Mouse (Mus musculus): ENCODE data around the gene Map3k11. TPM values are rescaled to one million over a fixed set of nuclear protein-coding genes. Genes with fewer than 3 reads are reported as not detected.

Gene Map3k11
- polyA plus RNA-seq, 1 experiment from 2014 or later = 37.8 TPM

DNA sequence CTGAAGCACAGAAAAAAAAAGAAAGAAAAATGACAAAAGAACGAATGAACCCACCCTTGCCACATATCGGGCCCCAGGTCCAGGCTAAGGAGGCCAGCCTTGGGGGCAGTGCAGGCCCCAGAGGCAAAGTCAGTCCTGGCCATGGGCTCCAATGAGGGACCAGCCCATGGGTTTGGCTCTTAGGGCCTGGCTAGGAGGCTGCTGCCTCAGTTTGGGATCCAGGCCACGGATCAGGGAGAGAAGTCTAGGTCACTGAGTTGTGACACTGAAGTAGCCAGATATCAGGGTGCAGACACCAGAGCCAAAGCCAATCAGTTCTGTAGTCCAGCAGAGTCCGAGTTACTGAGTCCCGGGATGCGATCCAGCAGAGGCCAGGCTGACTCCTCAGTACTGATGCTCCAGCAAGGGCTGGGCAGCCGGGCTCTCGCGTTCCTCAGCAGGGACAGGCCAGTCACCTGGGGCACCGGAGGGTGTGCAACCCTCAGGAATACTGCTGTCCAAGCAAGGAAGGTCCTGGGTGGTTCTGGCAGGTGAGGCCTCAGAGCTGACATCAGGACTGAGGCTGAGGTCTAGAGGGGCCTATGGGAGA, 23.8 kb upstream of the Map3k11 start:
- H3K27ac ChIP-seq (ENCODE audit: low read length) = no peak overlapping the region
- no peaks in the 10 kb centered on the region for H3K27me3 ChIP-seq (ENCODE audit: control insufficient read depth, insufficient read depth, low read depth, low read length)
- WGBS = 90% methylated on average over 10 of the region's 10 CpGs
- H3K4me3 ChIP-seq (ENCODE audit: low read length) = no peak overlapping the region
- H3K9ac ChIP-seq (ENCODE audit: low read length) = no peak overlapping the region
- no peak overlapping the region for H3K4me2 ChIP-seq (ENCODE audit: low read depth, low read length)
- ATAC-seq (ENCODE audit: low read depth) = no peak
- H3K36me3 ChIP-seq (ENCODE audit: control insufficient read depth, insufficient read depth, low read length) = peaks cover 24% of the 10 kb centered on the region
- no peaks in the 10 kb centered on the region for H3K9me3 ChIP-seq (ENCODE audit: control insufficient read depth, low read length)
- peaks cover 14% of the 10 kb centered on the region for H3K4me1 ChIP-seq (replicated peaks; ENCODE audit: control insufficient read depth, insufficient read depth, low read length)

DNA sequence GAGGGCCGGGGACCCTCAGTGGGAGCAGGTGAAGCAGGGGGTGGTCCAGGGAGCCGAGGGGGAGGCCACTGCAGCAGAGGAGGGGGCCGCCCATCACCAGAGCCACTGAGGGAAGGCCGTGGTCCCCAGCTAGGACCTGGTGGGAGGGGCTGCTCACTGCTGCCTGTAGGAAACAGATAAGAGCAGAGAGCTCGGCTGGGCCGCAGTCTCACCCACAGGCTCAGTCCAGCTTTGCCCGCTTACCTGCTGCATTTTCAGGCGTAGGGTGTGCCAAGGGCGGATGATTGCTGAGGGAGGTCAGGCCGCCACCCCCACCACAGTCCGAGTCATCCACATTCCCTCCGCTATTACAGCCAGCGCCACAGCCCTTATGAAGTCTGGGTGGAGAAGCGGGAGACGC, 23.1 kb upstream of the Map3k11 start:
- Histone ChIP-seq H3K27me3 (ENCODE audit: control insufficient read depth, insufficient read depth, low read depth, low read length) (no peaks in the 10 kb centered on the region), H3K9me3 (ENCODE audit: control insufficient read depth, low read length) (no peaks in the 10 kb centered on the region), H3K4me2 (ENCODE audit: low read depth, low read length) (no peak overlapping the region), H3K4me3 (ENCODE audit: low read length) (no peak overlapping the region), H3K27ac (ENCODE audit: low read length) (no peak overlapping the region), H3K9ac (ENCODE audit: low read length) (no peak overlapping the region), H3K36me3 (ENCODE audit: control insufficient read depth, insufficient read depth, low read length) (peaks cover 24% of the 10 kb centered on the region), H3K4me1 (replicated peaks; ENCODE audit: control insufficient read depth, insufficient read depth, low read length) (peaks cover 14% of the 10 kb centered on the region)
- 80% methylated on average over 15 of the region's 15 CpGs for WGBS
- no peak for ATAC-seq (ENCODE audit: low read depth)

DNA sequence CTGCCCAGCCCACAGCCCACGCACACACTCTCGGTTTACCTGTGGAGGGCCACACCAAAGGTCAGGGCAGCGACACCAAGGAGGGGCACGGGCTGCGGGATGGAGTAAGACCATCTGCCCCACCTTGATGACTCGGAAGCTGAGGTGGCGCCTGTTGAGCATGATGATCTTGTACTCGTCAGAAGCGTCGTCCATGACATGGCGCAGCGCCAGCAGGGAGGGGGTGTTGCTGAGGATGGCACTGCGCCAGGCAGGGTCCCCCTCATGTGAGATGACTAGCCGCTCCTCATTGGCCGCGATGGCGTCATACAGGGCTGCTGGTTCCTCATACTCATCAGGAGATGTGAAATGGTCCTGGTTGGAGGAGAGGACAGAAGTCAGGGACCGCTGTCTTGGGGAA, 22.2 kb upstream of the Map3k11 start:
- Histone ChIP-seq H3K27me3 (ENCODE audit: control insufficient read depth, insufficient read depth, low read depth, low read length) (no peaks in the 10 kb centered on the region), H3K9ac (ENCODE audit: low read length) (no peak overlapping the region), H3K36me3 (ENCODE audit: control insufficient read depth, insufficient read depth, low read length) (peaks cover 27% of the 10 kb centered on the region), H3K4me2 (ENCODE audit: low read depth, low read length) (no peak overlapping the region), H3K27ac (ENCODE audit: low read length) (no peak overlapping the region), H3K4me3 (ENCODE audit: low read length) (no peak overlapping the region), H3K4me1 (replicated peaks; ENCODE audit: control insufficient read depth, insufficient read depth, low read length) (peaks cover 14% of the 10 kb centered on the region), H3K9me3 (ENCODE audit: control insufficient read depth, low read length) (no peaks in the 10 kb centered on the region)
- no peak for ATAC-seq (ENCODE audit: low read depth)
- 83% methylated on average over 18 of the region's 18 CpGs for WGBS

DNA sequence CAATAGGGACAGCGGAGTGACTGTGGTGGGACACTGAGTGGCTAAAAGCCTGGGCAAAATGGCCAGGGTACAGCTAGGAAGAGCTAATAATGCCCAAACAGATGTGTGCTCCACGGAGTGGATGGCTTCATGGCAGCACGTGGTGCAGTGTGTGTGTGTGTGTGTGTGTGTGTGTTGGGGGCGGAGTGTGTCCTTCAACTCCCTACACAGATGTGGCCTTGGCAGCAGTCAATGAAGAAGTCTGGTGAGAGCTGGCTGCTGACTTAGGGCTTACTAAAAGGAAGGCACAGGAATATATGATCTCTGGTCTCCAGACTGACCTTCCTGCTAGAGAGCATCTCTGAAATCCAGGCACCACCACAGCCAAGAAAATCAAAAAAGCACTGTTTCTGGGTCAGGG, 20.2 kb upstream of the Map3k11 start:
- Histone ChIP-seq H3K36me3 (ENCODE audit: control insufficient read depth, insufficient read depth, low read length) (peaks cover 34% of the 10 kb centered on the region), H3K9me3 (ENCODE audit: control insufficient read depth, low read length) (no peaks in the 10 kb centered on the region), H3K27me3 (ENCODE audit: control insufficient read depth, insufficient read depth, low read depth, low read length) (no peaks in the 10 kb centered on the region), H3K9ac (ENCODE audit: low read length) (no peak overlapping the region), H3K4me1 (replicated peaks; ENCODE audit: control insufficient read depth, insufficient read depth, low read length) (peaks cover 3% of the 10 kb centered on the region; the same call in 1 of the 2 replicates), H3K4me2 (ENCODE audit: low read depth, low read length) (no peak overlapping the region), H3K27ac (ENCODE audit: low read length) (no peak overlapping the region), H3K4me3 (ENCODE audit: low read length) (no peak overlapping the region)
- WGBS = 94% methylated on average over 4 of the region's 4 CpGs
- no peak for ATAC-seq (ENCODE audit: low read depth)

DNA sequence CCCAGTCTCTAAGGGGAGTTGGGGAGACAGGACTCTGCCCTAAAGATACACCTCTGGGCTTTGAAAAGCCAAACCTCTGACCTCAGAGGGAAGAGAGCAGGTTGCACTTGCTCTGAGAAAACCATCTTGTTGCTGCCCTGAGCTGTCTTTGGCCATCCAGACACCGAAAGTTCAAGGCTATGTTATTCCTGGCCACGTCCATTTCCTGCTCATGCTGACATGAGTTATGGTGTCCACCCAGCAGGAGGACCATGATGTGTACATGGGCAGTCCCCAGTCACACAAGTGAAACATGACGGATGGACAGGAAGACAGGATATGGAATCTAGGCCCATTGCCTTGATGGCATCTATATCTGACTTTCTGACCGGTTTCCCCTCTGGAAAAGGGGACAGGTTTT, 8.1 kb upstream of the Map3k11 start:
- Histone ChIP-seq H3K4me2 (ENCODE audit: low read depth, low read length) (no peak overlapping the region), H3K27me3 (ENCODE audit: control insufficient read depth, insufficient read depth, low read depth, low read length) (no peaks in the 10 kb centered on the region), H3K4me1 (replicated peaks; ENCODE audit: control insufficient read depth, insufficient read depth, low read length) (no peaks in the 10 kb centered on the region), H3K27ac (ENCODE audit: low read length) (no peak overlapping the region), H3K9ac (ENCODE audit: low read length) (no peak overlapping the region), H3K4me3 (ENCODE audit: low read length) (no peak overlapping the region), H3K9me3 (ENCODE audit: control insufficient read depth, low read length) (no peaks in the 10 kb centered on the region), H3K36me3 (ENCODE audit: control insufficient read depth, insufficient read depth, low read length) (peaks cover 62% of the 10 kb centered on the region)
- 73% methylated on average over 4 of the region's 4 CpGs for WGBS
- 0 out of 2 replicates have a peak, but pooled peaks have one; percentile 16 for ATAC-seq (ENCODE audit: low read depth)

DNA sequence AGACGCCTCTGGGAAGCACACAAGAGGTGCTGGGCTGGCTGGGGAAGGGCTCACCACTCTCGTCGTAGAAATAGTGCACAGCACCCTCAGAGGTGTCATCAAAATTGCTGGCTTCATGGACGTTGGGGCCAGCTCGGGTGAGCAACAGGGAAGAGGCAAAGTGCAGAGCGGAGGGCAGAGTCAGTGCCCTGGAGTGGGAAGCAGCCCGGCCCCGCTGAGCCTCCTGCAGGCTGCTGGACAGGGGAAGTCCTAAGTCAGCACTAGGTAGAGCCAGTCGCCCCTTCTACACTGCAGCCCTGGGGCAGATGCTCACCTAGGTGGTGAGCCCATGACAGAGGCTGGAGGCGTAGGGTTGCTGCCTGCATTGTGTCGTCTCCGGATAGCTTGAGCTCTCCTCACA, 4.3 kb upstream of the Map3k11 start:
- Histone ChIP-seq H3K9ac (ENCODE audit: low read length) (no peak overlapping the region), H3K4me3 (ENCODE audit: low read length) (no peak overlapping the region), H3K4me2 (ENCODE audit: low read depth, low read length) (no peak overlapping the region), H3K36me3 (ENCODE audit: control insufficient read depth, insufficient read depth, low read length) (peaks cover 46% of the 10 kb centered on the region), H3K27me3 (ENCODE audit: control insufficient read depth, insufficient read depth, low read depth, low read length) (no peaks in the 10 kb centered on the region), H3K4me1 (replicated peaks; ENCODE audit: control insufficient read depth, insufficient read depth, low read length) (peaks cover 9% of the 10 kb centered on the region), H3K9me3 (ENCODE audit: control insufficient read depth, low read length) (no peaks in the 10 kb centered on the region), H3K27ac (ENCODE audit: low read length) (no peak overlapping the region)
- WGBS = 88% methylated on average over 12 of the region's 12 CpGs
- no peak for ATAC-seq (ENCODE audit: low read depth)

DNA sequence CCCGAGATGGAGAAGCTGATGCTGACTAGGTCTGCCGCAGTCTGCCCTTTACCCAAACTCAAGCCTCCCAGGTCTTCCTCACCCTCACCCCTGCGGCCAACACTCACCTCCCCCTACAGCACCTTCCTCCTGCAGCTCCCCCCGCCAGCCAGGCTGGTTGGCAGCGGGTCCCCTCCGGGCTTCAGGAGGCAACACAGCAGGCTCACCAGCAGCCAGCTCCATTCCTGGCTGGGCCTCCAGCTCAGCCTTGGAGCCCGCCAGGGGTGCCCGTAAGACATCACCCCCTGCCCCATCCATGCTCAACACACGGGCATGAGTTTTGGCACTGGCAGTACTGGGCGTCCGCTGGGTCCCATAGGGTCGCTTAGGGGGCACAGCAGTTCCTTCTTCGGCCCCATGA, 3.6 kb upstream of the Map3k11 start:
- Histone ChIP-seq H3K9ac (ENCODE audit: low read length) (no peak overlapping the region), H3K4me1 (replicated peaks; ENCODE audit: control insufficient read depth, insufficient read depth, low read length) (peaks cover 9% of the 10 kb centered on the region), H3K9me3 (ENCODE audit: control insufficient read depth, low read length) (no peaks in the 10 kb centered on the region), H3K4me2 (ENCODE audit: low read depth, low read length) (no peak overlapping the region), H3K4me3 (ENCODE audit: low read length) (no peak overlapping the region), H3K27ac (ENCODE audit: low read length) (no peak overlapping the region), H3K36me3 (ENCODE audit: control insufficient read depth, insufficient read depth, low read length) (peaks cover 43% of the 10 kb centered on the region), H3K27me3 (ENCODE audit: control insufficient read depth, insufficient read depth, low read depth, low read length) (no peaks in the 10 kb centered on the region)
- 89% methylated on average over 13 of the region's 13 CpGs for WGBS
- no peak for ATAC-seq (ENCODE audit: low read depth)

DNA sequence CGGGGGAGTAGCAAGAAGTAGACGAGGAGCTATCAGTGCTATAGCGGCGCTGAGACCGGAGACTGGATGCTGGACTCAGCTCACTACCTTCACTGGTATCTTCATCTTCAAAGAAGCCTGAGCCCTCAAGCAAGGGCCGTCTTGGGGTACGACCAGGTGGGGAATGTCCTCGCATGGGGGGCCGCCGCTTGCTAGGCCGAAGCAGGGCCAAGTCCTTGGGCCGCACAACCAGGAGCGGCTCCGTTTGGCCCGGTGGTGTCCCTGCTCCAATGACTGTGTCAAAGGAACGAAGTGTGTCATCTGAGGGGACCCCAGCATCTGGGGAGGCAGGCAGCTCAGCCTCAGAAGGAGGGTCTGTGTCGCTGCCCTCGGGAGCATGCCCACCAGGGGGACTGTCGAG, 3.1 kb upstream of the Map3k11 start:
- H3K4me1 ChIP-seq (replicated peaks; ENCODE audit: control insufficient read depth, insufficient read depth, low read length) = peaks cover 12% of the 10 kb centered on the region
- no peak overlapping the region for H3K4me2 ChIP-seq (ENCODE audit: low read depth, low read length)
- no peak overlapping the region for H3K4me3 ChIP-seq (ENCODE audit: low read length)
- no peak overlapping the region for H3K9ac ChIP-seq (ENCODE audit: low read length)
- H3K27me3 ChIP-seq (ENCODE audit: control insufficient read depth, insufficient read depth, low read depth, low read length) = no peaks in the 10 kb centered on the region
- 95% methylated on average over 19 of the region's 19 CpGs for WGBS
- no peaks in the 10 kb centered on the region for H3K9me3 ChIP-seq (ENCODE audit: control insufficient read depth, low read length)
- H3K27ac ChIP-seq (ENCODE audit: low read length) = no peak overlapping the region
- no peak for ATAC-seq (ENCODE audit: low read depth)
- H3K36me3 ChIP-seq (ENCODE audit: control insufficient read depth, insufficient read depth, low read length) = peaks cover 43% of the 10 kb centered on the region

DNA sequence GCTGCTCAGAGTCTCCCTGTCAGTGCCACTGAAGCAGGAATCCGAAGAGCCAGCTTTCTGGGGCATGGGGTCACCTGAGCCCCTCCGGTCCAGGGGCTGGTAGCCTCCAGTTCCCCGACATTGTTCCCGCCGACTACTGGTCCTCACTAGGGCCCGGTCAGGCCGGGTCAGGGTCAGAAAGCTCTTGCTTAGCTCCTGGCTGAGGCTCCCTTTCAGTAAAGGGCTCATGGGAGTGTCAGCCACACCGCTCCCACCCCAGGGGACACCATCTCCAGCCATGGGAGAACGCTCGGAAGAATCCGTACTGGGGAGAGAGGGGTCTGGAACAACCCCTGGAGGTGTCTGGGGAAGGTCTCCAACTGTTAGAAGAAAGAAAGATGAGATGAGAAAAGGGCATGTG, 2.7 kb upstream of the Map3k11 start:
- Histone ChIP-seq H3K9ac (ENCODE audit: low read length) (no peak overlapping the region), H3K9me3 (ENCODE audit: control insufficient read depth, low read length) (no peaks in the 10 kb centered on the region), H3K36me3 (ENCODE audit: control insufficient read depth, insufficient read depth, low read length) (peaks cover 40% of the 10 kb centered on the region), H3K4me2 (ENCODE audit: low read depth, low read length) (no peak overlapping the region), H3K4me1 (replicated peaks; ENCODE audit: control insufficient read depth, insufficient read depth, low read length) (peaks cover 16% of the 10 kb centered on the region), H3K27ac (ENCODE audit: low read length) (no peak overlapping the region), H3K27me3 (ENCODE audit: control insufficient read depth, insufficient read depth, low read depth, low read length) (no peaks in the 10 kb centered on the region), H3K4me3 (ENCODE audit: low read length) (no peak overlapping the region)
- WGBS = 88% methylated on average over 11 of the region's 11 CpGs
- no peak for ATAC-seq (ENCODE audit: low read depth)

DNA sequence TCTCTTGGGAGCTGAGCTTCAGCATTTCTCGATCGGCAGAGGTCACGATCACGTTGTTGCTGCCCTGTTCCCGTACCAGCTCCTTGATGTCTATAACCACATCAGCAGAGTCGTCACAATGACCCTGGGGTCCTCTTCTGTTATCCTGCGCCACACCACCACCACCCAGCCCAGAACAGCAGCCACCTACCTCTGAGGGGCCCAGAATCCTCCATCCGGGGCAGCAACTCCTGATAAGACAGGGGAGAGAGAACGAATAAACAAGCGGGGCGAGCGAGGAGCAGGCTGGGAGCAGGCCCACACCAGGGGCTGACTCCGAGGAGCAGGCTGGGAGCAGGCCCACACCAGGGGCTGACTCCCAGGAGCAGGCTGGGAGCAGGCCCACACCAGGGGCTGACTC, 2.1 kb upstream of the Map3k11 start:
- no peak for ATAC-seq (ENCODE audit: low read depth)
- WGBS = 81% methylated on average over 13 of the region's 13 CpGs
- H3K27ac ChIP-seq (ENCODE audit: low read length) = no peak overlapping the region
- H3K4me2 ChIP-seq (ENCODE audit: low read depth, low read length) = no peak overlapping the region
- no peaks in the 10 kb centered on the region for H3K9me3 ChIP-seq (ENCODE audit: control insufficient read depth, low read length)
- H3K4me1 ChIP-seq (replicated peaks; ENCODE audit: control insufficient read depth, insufficient read depth, low read length) = peaks cover 22% of the 10 kb centered on the region
- no peak overlapping the region for H3K9ac ChIP-seq (ENCODE audit: low read length)
- peaks cover 37% of the 10 kb centered on the region for H3K36me3 ChIP-seq (ENCODE audit: control insufficient read depth, insufficient read depth, low read length)
- H3K27me3 ChIP-seq (ENCODE audit: control insufficient read depth, insufficient read depth, low read depth, low read length) = no peaks in the 10 kb centered on the region
- H3K4me3 ChIP-seq (ENCODE audit: low read length) = no peak overlapping the region
